Mouse (Mus musculus) spleen, embryonic (tissue): ENCODE results near the gene Hes1.
"Not testable (repeated sequence)": the region's sequence is repeated elsewhere in the genome, so short reads cannot be mapped to it uniquely, and the experiment has no call there.

Source experiments
- CTCF ChIA-PET: fragments of 350-600 bp; sonication (Branson Sonifier 250); formaldehyde crosslinking; loops from one replicate; lab custom pipeline; 2022; lab: Charles Lee

The Hes1 gene

DNA sequence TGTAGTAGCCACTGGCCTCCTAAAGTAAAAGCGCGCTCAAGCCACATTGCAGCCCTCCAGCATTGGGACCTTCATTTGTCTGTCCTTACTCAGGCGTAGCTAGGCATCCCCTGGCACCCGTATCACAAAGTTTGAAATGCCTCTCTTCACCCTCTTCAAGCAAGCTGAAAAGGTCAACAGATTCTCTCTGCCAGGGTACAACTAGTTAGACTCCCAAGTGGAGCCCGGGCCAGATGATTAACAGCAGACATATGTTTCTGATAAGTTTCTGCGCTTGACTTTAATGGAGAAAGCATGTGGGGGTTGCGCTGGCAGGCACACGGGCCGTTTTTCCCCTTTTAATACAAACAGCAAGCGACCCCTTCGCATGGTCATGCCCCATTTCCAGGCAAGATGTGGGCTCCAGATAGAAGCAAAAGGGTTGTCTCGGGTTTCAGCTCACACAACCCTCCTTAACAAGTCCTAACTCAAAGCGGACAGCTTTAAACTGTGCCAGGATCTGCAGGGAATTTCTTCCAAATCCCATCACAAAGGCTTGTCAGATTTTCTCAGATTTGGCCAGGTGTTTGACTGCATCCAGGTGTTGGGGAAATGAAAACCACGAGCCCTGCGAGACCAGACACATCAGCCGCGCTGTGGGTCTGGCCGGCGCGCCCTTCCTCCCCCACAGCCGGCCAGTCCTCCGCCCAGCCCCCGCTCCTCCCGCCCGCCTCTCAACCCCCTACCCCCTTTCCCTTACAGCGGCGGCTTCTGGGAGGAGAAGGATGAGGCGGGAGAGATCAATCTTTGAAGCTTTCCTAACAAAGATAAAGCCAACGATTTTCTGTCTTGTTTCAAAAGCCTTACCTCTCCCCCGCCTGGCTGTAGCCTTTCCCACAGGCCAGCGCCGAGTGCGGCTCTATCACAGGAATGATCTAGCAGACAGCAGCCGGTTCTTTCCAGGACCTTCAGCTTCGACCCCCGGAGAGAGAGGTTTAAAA lies 4.1 kb downstream of the Hes1 start:
- CTCF ChIA-PET: interaction anchor here (0.6 to 0.8 kb wide), 2 partner anchors 25 to 115 kb away, joined by 3 to 6 read pairs; no protein-coding TSS in a partner anchor

DNA sequence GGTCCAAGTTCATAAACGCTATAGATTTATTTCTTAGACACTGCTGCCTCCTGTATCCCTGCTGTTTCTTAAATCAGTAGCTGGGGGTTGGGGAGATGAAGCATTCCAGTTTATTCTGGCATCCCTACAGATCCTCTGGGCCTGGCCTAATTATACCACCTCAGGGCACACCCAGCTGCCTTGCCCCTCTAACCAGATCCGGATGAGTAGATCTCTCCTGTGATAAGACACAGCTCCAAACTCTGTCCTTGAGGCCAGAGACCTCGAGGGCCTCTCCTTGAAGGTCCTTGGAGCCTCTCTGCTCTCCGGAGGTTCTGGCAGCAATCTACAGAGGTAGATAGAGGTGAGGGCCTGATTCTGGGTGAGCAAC lies 5.4 kb downstream of the Hes1 start:
- CTCF ChIA-PET: interaction anchor here (0.5 to 0.8 kb wide), 2 partner anchors 22 to 36 kb away, joined by 3 to 31 read pairs; no protein-coding TSS in a partner anchor

DNA sequence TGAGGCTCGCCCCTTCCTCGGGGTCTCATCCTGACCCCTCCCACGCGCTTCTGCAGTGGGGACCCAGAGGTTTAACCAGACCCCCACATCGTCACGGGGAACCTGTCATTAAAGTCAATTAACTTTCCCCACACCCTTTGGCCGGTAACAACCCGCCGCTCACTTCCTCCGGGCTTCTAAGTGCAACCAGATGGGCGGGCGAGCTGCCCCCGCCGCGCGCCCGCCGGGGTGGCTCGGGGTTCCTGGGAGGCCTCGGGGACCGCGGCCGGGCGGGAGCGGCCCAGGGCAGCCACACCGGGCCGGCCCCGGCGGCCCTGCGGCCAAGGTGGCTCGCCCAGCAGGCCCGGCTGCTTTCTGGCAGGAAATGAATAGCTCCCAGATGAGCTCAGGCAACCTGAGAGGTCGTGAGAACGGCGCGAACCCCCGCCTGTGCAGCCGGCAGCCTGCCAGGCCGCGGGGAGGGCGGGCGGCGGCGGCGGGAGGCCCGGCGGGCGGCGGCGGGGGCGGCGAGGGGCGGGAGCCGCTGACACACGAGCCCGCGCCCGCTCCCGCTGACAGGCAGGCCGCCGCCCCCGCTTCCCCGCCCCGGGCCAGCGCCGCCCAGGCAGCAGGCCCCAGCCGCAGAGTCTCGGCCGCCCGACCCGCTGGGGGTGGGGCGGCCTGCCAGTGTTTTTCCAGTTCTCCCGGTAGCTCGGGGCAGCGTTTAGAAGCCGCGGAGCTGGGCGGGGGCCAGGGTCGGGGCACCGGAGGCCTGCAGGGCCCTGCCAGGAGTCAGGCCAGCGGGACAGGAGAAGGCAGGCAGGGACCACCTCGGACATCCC lies 6.0 kb downstream of the Hes1 start:
- CTCF ChIA-PET: interaction anchor here (0.5 to 0.8 kb wide), 4 partner anchors 15 to 140 kb away, joined by 3 to 31 read pairs (median 5); no protein-coding TSS in a partner anchor

DNA sequence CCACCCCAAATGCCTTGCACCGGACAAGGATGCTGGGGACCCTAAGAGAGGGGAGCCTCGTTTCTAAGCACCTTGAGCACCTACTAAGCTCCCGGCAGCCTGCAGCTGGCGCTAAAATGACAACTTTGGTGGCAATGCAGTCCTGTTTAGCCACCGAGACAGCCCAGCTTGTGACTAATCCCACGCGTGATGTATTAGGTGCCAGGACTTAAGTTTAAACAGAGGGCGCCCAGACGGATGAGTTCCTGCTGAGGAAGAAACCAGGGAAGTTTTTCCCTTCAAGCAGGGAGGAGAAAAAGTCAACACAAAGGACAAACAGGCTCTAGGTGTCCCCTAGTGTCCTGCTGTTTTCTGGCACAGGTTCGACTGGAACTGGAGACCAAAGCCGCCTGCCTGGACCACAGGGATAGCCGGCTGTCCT lies 6.6 kb downstream of the Hes1 start:
- CTCF ChIA-PET: interaction anchor here (0.6 kb wide), 2 partner anchors 14 to 140 kb away, joined by 3 to 7 read pairs; no protein-coding TSS in a partner anchor

DNA sequence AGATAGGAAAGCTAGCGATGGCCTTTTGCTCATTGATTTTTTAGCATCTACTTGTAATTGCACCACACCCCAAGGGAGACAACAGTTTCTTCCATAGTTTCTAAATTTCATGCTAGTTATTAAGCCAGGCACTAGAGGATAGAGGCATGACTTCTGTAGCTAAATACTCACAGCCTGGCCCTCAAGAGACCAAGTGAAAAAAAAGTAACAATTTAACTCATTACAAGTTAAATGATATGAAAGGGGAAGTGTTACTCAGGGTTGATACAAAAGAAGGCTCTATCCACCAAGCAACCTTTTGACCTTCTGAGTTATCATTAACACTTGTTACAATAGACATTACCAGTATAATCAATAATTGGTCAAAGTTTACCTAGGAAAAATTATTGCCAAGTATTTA lies 9.1 kb downstream of the Hes1 start:
- CTCF ChIA-PET: interaction anchor here (0.6 to 0.7 kb wide), 2 partner anchors 67 to 289 kb away, joined by 3 to 10 read pairs; no protein-coding TSS in a partner anchor

DNA sequence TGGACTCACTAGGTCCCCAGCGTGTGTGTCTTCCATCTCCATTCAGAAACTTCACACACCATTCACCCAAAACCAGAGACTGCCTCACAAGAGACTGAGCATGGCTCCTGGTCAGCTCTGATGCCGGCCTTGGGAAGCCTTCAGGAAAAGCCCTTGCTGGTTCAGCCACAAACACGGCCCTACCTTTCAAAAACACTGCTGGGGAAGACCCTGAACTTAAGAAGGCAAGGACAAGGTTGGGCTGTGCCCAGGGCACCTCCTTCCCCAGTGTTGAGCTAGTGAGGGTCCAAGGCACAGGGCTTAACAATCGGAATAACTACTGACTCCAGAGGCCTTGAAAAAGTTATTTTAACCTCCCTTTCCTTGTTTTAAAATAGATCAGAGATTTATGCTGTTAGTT lies 17.3 kb downstream of the Hes1 start:
- CTCF ChIA-PET: no interaction called here

DNA sequence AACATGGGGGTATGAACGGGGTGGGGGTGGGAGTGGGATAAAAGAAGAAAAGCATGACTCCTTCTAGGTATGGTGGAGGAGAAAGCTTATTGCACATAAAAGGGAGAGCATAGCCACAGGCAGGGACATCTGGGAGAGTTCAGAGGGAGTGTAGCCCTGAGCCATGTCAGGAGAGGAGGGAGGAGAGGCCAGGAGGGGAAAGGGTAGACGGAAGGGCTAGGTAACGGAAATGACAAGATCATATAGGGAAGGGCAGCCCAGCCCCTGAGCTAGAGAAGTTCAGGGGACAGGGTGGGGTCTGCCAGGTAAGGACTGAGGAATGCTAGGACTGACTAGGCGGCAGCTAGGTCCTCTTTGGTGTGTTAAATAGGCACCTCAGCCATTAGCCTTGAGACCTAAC lies 17.8 kb downstream of the Hes1 start:
- CTCF ChIA-PET: interaction anchor here (0.6 kb wide), 1 partner anchor 476 kb away, joined by 8 read pairs; no protein-coding TSS in a partner anchor

DNA sequence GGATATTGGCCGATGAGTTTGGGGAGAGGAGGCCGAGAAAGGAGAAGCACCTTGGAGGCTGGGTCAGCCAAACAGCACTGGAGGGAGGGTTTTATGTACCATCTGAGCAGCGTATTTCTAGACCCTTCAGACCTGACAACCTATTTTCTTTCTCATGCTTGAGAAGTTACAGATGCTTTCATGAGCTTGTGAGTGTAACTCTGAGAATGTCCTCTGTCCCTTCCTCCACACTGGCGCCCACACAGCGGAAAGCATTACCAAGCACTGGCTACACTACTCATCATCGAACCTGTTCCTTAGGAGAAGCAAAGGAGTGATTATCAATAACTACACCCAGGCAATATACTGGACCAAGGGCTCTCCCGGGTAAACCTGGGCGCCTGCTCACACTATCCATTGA lies 18.8 kb downstream of the Hes1 start:
- CTCF ChIA-PET: interaction anchor here (0.6 kb wide), 1 partner anchor 9 kb away, joined by 5 read pairs; no protein-coding TSS in a partner anchor

DNA sequence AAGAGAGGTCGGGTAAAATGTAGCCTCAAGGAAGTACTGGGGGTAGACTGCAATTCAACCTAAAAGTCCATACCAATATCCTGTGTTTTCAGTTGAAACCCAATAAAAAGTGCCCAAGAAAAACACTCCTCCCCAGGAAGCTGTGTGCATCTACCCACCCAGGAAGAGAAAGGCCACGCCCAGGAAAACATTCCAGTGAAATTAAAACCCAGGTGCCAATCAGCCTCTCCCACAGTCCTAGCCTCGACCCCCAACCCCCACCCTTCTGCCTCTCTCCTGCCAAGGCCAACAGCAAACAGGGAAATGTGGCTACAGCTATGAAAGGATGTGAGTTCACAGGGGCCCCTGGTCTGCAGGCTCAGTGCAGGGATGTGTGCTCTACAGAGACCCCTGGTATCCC lies 19.4 kb downstream of the Hes1 start:
- CTCF ChIA-PET: interaction anchor here (0.6 kb wide), 1 partner anchor 8 kb away, joined by 5 read pairs; no protein-coding TSS in a partner anchor

DNA sequence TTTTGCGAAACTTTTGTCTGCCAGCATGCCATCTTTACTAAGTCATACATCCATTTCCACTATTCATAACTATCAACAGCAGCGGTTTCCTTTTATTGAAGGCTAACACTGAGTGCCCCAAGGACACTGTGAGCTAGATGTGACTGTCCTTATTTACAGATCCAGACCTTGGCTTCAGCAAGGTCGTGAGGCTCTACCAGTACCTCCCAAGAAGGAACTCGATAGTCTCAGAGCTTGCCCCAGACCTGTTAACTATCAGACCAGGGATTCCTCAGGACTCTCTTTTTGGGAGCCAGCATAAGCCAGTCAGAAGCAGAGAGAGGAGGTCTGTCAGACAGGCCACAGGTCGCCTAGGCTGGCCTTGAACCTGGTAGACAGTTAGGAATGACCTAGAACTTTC lies 24.5 kb downstream of the Hes1 start:
- CTCF ChIA-PET: no interaction called here

DNA sequence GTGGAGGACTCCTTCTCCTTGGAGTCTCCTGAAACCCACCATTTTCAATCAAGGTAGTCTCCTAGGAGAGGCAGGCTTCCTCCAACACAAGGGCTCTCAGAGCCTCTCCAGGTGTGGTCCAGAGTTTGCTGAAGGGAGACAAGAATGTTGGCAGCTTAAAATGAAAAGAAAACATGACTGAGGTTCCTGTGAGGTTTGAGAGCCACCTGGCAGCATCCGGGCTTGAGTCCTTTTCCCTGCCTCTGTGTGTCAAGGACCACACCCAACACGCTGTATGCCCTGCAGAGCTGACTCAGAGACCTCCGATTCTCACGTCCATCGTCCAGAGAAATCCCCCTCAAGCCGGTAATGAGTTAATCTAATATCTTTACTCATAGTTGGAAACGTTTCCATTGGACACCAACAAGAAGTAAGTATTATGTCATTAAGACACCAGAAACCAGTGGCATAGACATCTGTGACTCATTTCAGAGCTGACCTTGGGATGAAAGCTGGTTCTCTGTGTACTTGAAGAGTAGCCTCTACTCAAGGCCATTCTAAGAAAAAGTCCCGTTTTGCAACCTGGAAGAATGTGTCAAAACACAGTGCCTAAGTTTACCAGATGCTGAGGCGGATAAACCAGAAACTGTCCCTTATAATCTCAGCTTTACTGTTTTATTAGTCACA lies 26.1 kb downstream of the Hes1 start:
- CTCF ChIA-PET: no interaction called here

DNA sequence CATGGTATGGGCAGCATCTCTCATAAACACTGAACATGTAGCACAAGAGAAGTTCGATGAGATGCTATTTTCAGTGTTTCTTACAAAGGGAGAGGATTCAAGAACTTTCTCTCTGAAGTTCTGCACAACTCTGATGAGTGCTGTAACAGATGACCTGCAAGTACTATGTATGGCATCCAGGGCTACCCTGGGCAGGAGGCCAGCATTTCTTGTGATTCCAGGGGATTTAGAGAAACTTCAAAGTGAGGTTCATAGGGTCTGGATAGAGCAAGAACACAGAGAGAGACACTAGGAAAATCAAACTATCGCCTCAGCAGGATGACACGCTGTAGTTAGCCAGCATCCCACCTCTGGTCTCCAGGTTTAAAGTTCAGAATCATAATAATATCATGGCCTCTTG lies 31.9 kb downstream of the Hes1 start:
- CTCF ChIA-PET: no interaction called here

DNA sequence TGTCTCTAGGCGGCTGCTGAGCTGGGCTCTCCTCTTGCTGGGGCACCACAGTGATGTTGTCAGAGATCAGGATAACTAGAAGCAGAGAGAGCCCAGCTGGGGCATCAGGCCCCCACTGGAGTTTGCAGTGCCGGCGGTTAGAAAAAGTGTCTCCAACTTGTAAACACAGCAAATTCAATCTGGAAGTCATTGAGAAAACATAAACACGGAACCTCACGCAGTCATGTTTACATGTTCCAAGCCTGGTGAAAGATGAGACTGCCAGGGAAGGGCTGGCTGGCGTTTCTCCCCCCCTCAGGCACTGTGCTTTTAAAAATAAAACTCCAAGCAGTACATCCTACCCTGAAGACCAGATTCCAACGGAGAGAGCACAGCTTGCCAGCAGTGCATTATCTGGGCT lies 32.3 kb downstream of the Hes1 start:
- CTCF ChIA-PET: no interaction called here

DNA sequence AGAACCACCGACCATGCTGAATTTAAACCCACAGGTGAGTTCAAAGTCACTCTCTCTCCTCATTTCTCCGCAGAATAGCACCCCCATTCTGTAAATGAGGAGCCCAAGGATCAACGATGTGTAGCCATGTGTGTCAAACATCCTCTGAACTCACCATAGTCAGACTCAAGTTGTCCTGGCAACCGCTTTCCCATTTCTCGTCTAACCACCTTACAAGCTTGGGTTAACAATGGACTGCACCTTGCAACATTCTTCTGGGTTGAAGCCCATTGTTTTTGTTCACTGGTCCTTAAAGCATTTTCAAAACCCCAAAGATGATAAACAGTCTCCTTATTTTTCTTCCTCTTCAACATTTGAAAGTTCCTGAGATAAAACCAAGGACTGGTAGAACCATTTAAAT lies 34.9 kb downstream of the Hes1 start:
- CTCF ChIA-PET: no interaction called here

DNA sequence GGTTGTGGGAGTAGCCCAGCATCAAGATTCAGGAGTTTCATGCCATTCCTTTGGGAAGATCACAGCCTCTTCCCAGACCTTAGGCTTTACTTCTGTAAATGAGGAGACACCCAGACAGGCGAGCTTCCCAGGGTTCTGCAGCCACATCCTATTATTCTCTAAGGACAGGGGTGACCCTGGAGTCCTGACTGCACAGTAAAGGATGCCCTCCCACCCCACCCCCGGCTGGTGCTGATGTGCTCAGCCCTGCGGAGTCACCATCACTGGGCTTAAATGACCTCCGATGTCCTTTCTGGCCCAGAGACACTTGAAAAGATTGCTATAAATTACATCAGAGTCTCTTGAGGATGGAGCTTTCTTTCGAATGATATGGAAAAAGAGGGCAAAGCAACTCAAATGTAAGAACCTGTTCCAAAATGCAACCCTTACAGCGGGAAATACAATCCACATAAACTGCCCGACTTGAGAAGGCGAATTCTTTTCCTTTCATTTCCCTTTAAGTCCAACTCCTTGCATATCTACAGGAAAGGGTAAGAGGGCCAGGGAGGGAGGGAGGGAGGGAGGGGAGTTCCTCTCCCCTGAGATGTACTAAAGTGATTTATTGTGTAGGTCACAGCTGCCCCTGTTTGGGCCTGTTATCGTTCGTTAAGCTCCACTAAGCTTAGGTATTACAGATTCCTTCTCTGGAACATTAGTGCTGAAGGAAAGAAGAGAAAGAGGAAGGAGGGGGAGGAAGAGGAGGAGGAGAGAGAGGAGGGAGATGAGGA lies 38.1 kb downstream of the Hes1 start:
- CTCF ChIA-PET: no interaction called here

DNA sequence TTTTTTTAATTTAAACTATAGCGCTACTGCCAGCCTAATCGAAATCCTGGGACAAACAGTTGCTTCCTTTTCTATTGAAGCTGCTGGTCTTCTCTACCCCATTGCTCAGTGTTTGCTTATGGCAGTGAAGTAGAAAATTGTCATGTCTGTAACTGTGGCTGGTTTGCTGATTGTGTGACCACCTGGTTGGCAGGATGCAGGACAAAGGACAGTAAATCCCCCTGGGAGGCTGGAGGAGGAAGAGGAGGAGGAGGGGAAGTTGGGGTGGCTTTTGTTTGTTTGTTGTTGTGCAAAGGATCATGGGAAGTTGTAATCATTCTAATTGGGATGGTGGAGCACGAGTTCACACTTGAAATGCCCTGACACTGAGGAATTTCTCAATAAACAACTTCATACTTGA lies 38.8 kb downstream of the Hes1 start:
- CTCF ChIA-PET: no interaction called here

DNA sequence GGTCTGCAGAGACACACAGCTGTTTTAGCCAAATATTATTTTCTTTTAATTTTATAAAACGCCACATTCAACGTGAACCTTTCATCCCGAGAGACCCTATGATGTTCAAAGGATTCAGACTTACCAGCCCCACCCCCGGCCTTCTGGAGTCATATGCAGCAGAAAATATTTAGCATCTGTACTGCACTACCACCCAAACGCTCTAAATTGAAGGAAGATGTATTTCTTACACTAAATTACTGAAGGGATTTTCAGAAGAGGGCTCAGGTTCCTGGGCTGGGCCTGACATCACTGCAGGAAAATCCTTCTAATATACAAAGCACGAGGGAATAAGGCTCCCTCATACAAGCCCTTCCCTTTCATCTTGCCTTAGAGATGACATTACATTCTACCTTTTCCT lies 39.3 kb downstream of the Hes1 start:
- CTCF ChIA-PET: no interaction called here

DNA sequence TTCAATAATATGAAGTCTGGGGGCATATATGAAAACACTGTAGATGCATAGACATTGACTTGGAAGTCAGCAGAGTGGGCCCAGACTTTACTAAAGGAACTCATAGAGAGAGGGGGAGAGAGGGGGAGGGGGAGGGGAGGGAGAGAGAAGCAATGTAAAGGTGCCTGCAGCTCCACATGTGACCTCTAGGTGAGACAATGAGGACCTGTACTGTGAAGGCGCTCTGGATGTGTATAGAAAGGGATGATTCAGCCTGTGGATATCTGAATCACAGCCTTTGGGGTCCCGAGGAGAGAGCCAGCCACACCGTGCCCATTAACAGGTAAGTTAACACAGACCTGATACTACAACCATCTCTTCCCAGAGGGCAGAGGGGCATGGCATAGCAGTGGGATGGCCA lies 40.2 kb downstream of the Hes1 start:
- CTCF ChIA-PET: no interaction called here

DNA sequence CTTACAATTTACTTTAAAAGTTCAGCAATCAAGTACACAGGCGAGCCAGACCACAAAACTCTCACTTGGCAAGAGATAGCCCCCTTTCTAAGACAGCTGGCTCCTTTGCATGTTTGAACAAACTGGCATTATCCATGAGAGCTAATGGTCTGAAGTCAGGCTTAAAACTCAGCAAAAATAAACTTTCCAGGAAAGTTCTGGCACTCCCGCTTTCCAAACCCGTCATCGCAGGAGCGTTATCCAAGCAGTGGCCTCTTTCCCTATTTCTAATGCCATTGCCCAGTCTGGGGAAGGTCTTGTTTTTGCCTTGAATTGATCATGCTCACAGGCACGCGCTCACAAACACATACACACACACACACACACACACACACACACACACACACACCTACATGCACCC lies 41.3 kb downstream of the Hes1 start:
- CTCF ChIA-PET: no interaction called here

DNA sequence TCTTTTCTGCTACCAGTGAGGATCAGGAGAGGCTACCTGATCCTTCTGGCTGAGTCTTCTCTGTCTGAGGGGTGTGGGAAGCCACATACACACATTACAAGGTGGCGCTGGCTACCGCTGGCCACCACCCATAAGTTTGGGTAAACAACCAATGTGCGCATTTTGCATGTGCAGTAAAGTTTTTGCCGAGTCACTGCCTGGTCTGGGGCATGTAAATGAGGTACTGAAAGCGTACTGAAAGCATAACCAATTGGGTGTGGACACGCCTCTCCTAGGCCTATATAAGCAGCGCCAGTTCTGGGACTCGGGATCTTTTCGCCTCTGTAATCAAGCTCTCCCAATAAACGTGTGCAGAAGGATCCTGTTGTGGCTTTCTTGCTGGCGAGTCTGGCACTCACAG lies 44.0 kb downstream of the Hes1 start:
- CTCF ChIA-PET: not testable (repeated sequence)

DNA sequence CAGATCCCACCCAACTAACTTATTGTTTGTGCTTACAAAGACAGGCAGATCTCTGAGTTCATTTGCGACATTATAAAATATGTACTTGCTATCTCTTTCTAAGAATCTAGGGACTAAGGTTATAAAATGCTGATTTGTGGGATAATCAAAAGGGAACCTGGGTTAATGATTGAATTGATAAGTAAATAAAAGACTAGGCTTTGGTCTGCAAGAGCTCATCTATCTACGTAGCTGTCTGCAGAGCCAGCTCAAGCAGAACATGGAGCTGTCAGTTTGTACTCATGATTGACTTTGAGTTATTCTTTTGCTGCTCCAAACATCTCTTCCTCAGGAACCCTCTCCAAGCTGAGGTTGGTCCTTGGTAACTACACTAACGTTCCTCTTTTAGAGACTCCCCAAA lies 46.3 kb downstream of the Hes1 start:
- CTCF ChIA-PET: no interaction called here
